Mouse (Mus musculus) activated CD4-positive, CD25-positive, alpha-beta regulatory T cell (primary cell): ENCODE measurements around the gene Pank1. TPM values are rescaled to one million over a fixed set of nuclear protein-coding genes. Genes with fewer than 3 reads are reported as not detected.

Experiments used
- polyA plus RNA-seq, 2 experiments: library from polyadenylated mRNA; unstranded; fragments of 100-300 nt; shearing (Covaris generic); gene quantifications; one replicate each; pipeline ENCODE4 v1.2.1; 2017

Gene Pank1
- 1 to 10 TPM in 1 of 2 experiments, under 1 TPM in 1; 0.97 to 1.6 TPM for polyA plus RNA-seq

DNA sequence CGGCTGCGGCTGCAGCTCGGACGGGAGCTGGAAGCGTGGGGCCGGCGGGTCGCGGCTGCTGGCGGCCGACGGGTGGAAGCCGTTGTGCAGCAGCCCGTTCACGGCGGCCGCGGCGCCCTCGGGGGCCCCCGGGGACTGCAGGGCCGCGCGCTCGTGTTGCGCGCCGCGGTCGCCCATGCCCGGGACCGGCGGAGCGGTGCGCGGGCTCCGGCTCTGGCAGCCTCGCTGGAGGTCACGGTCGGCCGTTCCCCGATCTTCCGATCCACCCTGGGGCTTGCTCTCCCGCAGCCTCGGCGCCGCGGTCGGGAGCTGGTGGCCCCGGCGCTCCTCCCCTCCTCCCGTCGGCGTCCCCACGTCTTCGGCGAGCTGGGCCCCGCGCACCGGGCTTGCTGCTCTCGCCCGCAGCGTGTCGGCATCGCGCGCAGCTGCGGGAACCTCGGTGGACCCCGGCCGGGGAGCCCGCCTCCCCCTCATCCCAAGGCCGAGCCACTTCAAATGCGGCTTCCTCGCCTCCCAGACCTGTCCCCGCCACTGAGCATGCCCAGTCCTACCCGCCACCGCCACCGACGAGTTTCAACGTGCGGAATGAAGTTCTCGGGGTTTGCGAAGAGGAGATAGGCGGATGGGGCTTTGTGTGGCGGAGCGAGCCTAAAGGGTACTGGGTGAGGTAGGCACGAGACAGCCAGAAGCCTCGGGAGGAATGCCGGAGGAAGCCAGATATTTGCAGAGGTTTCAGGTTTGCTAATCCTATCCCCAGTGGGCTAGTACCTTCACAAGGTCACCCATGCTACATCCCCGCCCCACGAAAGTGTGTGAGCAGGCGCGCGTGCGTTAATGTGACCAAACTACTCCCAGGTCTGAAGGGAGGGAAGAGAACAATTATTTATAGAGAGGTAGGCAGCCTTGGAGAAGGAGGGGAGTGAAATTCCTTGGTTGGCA lies at the start of gene Pank1:
Pank1 (minus strand) TSS at position 853 of the 939 bp plus-strand sequence.

DNA sequence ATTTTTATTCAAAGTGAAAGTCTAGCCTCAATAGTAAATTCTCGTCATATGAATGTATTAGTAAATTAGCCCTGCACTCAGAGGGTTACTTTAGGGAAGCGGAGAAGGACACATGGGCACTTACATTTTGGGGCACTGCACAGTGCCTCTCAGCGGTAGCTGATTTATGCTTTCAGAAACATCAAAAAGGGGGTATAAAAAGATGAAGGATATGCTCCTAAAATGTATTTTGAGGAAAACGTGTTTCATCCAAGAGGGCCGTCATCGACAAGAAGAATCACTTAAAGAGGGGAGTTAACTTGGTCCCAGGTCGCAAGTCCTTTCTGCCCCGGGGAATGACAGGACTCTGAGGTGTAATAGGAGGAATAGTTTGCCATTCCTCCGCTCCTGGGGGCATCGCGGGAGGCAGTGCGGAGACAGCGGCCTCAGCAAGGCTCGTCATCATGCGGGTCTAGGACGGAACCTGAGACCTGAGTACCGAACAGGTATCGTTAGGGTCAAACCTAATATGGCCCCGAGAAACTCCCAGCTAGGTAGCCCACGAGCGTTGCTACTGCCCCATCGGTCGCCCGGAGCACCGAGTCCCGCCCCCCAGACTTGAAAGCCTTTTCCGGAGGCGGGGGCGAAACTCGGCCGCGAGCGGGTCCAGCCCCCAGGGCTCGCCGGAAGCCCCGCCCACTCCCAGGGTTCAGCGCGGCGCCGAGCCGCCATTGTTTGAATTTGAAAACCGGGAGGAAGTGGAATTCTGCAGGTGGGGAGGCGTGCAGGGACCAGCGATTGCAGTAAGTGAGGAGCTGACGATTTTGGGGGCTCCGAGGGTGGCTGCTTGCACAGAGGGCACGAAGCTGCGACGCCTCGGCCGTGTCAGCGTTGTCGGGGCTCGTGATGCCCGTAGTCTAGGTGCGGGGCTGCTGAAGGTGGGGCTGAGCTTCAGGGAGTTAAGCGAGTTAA lies 42.7 kb upstream of the Pank1 start, which contains the start of gene Kif20b:
Kif20b (plus strand) TSS at position 710 of the 951 bp plus-strand sequence.

Other genes with a start within 250 kb of the Pank1 start
- 1 to 10 TPM; 1.0 to 1.9 TPM for gene Ifit1bl2, start 238.7 kb downstream of the Pank1 start, polyA plus RNA-seq
- gene Ifit1, start 238.6 kb downstream of the Pank1 start, polyA plus RNA-seq, result 10 to 100 TPM; 47.1 to 56.2 TPM
- not detected for gene Slc16a12, start 132.2 kb downstream of the Pank1 start, polyA plus RNA-seq
- 10 to 100 TPM; 15.5 to 21.1 TPM for gene Kif20b, start 42.9 kb upstream of the Pank1 start, polyA plus RNA-seq